Mouse (Mus musculus) neural tube, embryonic 12.5 days (tissue): ENCODE results near the gene Klhl15. TPM values are rescaled to one million over a fixed set of nuclear protein-coding genes. Genes with fewer than 3 reads are reported as not detected.
"Not testable (repeated sequence)": the region's sequence is repeated elsewhere in the genome, so short reads cannot be mapped to it uniquely, and the experiment has no call there.

Experiments used
- ATAC-seq: fragments of 200-750 bp; cut with Nextera tagmentation; 2 replicates; pipeline ENCODE4 v1.8.0; 2017; ENCODE audit warnings: low read depth, mild to moderate bottlenecking, moderate TSS enrichment, moderate library complexity; ENCODE audit not compliant: low FRiP score
- H3K27ac ChIP-seq: fragments of 300-500 bp; sonication (generic); 2 replicates; pipeline ENCODE4 v1.5.1; 2016
- H3K27me3 ChIP-seq: fragments of 300-500 bp; sonication (generic); replicated peaks from 2 replicates; pipeline ENCODE4 v1.6.1; 2016; ENCODE audit warnings: mild to moderate bottlenecking
- H3K36me3 ChIP-seq: fragments of 300-500 bp; sonication (generic); 2 replicates; pipeline ENCODE4 v1.6.1; 2016; ENCODE audit warnings: mild to moderate bottlenecking
- H3K4me1 ChIP-seq: fragments of 300-500 bp; sonication (generic); 2 replicates; pipeline ENCODE4 v1.6.1; 2016
- H3K4me2 ChIP-seq: fragments of 300-500 bp; sonication (generic); replicated peaks from 2 replicates; pipeline ENCODE4 v1.6.1; 2016; ENCODE audit warnings: mild to moderate bottlenecking
- H3K4me3 ChIP-seq: fragments of 300-500 bp; sonication (generic); 2 replicates; pipeline ENCODE4 v1.5.1; 2016
- H3K9ac ChIP-seq: fragments of 300-500 bp; sonication (generic); 2 replicates; pipeline ENCODE4 v1.6.1; 2016; ENCODE audit warnings: mild to moderate bottlenecking
- H3K9me3 ChIP-seq: fragments of 300-500 bp; sonication (generic); 2 replicates; pipeline ENCODE4 v1.6.1; 2016; ENCODE audit warnings: mild to moderate bottlenecking
- WGBS: fragments of 180-500 bp; shearing (Covaris S2); methylation state at CpG from one replicate; pipeline ENCODE4 v1.1.7; 2016; 5-methylcytosine and 5-hydroxymethylcytosine counted together
- polyA plus RNA-seq: library from polyadenylated mRNA; unstranded; fragments of >200 nt; fragmentation: Nextera tagmentation; extraction: Ambion mirVana; gene quantifications from 2 replicates; pipeline ENCODE4 v1.2.1, GENCODE M21; 2016

Gene Klhl15
- polyA plus RNA-seq, result 10.0 and 10.8 TPM in 2 replicates

- H3K4me1 ChIP-seq, result no peaks in the 10 kb centered on the region
- ATAC-seq, result peak; percentile 94
- peak within 1 kb of the TSS; percentile 66 for H3K9ac ChIP-seq
- peak within 1 kb of the TSS; percentile 53; the same call in 1 of the 2 replicates for H3K27ac ChIP-seq
- WGBS, result 10% methylated on average over 63 of the region's 70 CpGs
- no peaks in the 10 kb centered on the region for H3K36me3 ChIP-seq
- peaks cover 22% of the 10 kb centered on the region for H3K27me3 ChIP-seq
- no peaks in the 10 kb centered on the region for H3K9me3 ChIP-seq
- peak within 1 kb of the TSS; percentile 57 for H3K4me2 ChIP-seq
- H3K4me3 ChIP-seq, result peak within 1 kb of the TSS; percentile 56
Measured at GRCm38 (mm10) chrX:94234532-94235189, at the start of gene Klhl15. Klhl15 (plus strand) TSS chrX:94234599.

DNA sequence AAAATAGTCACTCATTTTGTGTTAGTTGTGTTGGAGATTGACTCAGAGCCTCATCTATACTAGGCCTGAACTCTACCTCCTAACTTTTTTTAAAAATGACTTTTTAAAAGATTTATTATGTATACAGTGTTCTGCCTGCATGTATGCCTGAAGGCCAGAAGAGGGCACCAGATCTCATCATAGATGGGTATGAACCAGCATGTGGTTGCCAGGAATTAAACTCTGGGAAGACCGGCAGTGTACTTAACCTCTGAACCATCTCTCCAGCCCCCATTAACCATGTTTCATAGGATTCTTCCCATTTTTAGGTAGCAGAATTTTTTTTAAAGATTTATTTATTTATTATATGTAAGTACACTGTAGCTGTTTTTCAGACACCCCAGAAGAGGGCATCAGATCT lies 49.2 kb upstream of the Klhl15 start:
- H3K36me3 ChIP-seq, result no peaks in the 10 kb centered on the region
- no peak overlapping the region for H3K4me3 ChIP-seq
- 65% methylated on average over 1 of the region's 1 CpGs for WGBS
- no peak for ATAC-seq
- no peak overlapping the region for H3K9ac ChIP-seq
- H3K4me1 ChIP-seq, result no peaks in the 10 kb centered on the region
- no peaks in the 10 kb centered on the region for H3K9me3 ChIP-seq
- H3K27me3 ChIP-seq, result no peaks in the 10 kb centered on the region; the same call in 1 of the 2 replicates
- no peak overlapping the region for H3K4me2 ChIP-seq
- H3K27ac ChIP-seq, result no peak overlapping the region

- not testable (repeated sequence) for H3K4me1 ChIP-seq, H3K9ac ChIP-seq, ATAC-seq, H3K27ac ChIP-seq, H3K27me3 ChIP-seq, H3K9me3 ChIP-seq, H3K4me2 ChIP-seq, H3K4me3 ChIP-seq
- peaks cover 39% of the 10 kb centered on the region for H3K36me3 ChIP-seq
- WGBS, result 66% methylated on average over 4 of the region's 4 CpGs
Measured at GRCm38 (mm10) chrX:94193901-94194300, 40.5 kb upstream of the Klhl15 start.

DNA sequence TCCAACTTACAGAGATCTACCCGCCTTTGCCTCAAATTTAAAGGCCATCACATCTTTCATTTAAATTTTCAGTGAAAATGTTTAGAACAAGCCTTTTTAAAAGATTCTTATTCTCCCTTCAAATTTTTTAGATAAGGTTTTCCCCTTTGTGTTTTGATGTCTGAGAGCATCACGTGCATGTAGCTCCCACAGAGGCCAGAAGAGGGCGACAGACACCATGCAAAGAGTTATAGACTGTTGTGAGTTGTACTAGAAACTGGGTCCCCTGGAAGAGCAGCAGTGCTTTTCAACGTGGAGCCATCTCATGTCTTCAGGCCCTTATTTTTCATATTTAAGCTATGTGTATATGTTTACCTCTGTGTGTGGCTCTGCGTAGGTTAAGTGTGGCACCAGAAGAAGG lies 36.6 kb upstream of the Klhl15 start:
- H3K4me3 ChIP-seq, result no peak overlapping the region
- H3K27me3 ChIP-seq, result no peaks in the 10 kb centered on the region
- 85% methylated on average over 5 of the region's 5 CpGs for WGBS
- H3K9me3 ChIP-seq, result no peaks in the 10 kb centered on the region
- H3K27ac ChIP-seq, result no peak overlapping the region
- ATAC-seq, result no peak
- H3K36me3 ChIP-seq, result peaks cover 63% of the 10 kb centered on the region
- H3K4me2 ChIP-seq, result no peak overlapping the region
- H3K4me1 ChIP-seq, result no peaks in the 10 kb centered on the region
- H3K9ac ChIP-seq, result no peak overlapping the region

- Histone ChIP-seq H3K27me3 (no peaks in the 10 kb centered on the region), H3K4me2 (peak overlapping the region; percentile 71), H3K27ac (no peak overlapping the region; the same call in 1 of the 2 replicates), H3K9ac (peak overlapping the region; percentile 75), H3K4me3 (peak overlapping the region; percentile 70), H3K4me1 (no peaks in the 10 kb centered on the region), H3K9me3 (no peaks in the 10 kb centered on the region), H3K36me3 (peaks cover 16% of the 10 kb centered on the region)
- no peak; the same call in 1 of the 2 replicates for ATAC-seq
- WGBS, result under 1% methylated on average over 12 of the region's 12 CpGs
Measured at GRCm38 (mm10) chrX:94212264-94212596, 22.2 kb upstream of the Klhl15 start.

- ATAC-seq, result peak; percentile 96
- H3K9ac ChIP-seq, result peak within 1 kb of the TSS; percentile 75
- H3K27me3 ChIP-seq, result no peaks in the 10 kb centered on the region
- H3K4me2 ChIP-seq, result peak within 1 kb of the TSS; percentile 71
- WGBS, result under 1% methylated on average over 52 of the region's 52 CpGs
- H3K4me3 ChIP-seq, result peak within 1 kb of the TSS; percentile 70
- H3K27ac ChIP-seq, result no peak within 1 kb of the TSS; the same call in 1 of the 2 replicates
- peaks cover 12% of the 10 kb centered on the region for H3K36me3 ChIP-seq
- H3K9me3 ChIP-seq, result no peaks in the 10 kb centered on the region
- H3K4me1 ChIP-seq, result no peaks in the 10 kb centered on the region
Measured at GRCm38 (mm10) chrX:94212597-94213321, 21.6 kb upstream of the Klhl15 start, which contains the start of gene Eif2s3x. Eif2s3x (minus strand) TSS chrX:94212862.

DNA sequence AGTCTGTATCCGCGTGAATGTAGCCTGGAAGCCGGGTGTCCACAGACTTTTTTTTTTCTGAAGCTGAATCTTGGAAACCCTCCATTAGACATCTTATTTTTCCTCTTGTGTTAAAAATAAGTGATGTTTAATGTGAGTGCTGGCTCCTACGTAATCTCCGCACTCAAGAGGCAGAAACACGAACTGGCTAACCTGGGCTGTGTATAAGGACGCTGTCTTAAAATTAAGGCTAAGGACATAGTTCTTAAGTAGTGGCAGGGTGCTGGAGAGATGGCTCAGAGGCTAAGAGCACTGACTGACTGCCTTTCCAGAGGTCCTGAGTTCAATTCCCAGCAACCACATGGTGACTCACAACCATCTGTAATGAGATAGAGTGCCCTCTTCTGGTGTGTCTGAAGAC lies 21.0 kb upstream of the Klhl15 start:
- Histone ChIP-seq H3K27ac (no peak overlapping the region), H3K9me3 (no peaks in the 10 kb centered on the region), H3K36me3 (peaks cover 6% of the 10 kb centered on the region; the same call in 1 of the 2 replicates), H3K4me2 (peak overlapping the region; percentile 43), H3K9ac (no peak overlapping the region; the same call in 1 of the 2 replicates), H3K4me3 (peak overlapping the region; percentile 70; the same call in 1 of the 2 replicates), H3K4me1 (no peaks in the 10 kb centered on the region), H3K27me3 (no peaks in the 10 kb centered on the region)
- WGBS, result 17% methylated on average over 7 of the region's 7 CpGs
- no peak for ATAC-seq

- Histone ChIP-seq H3K27me3 (peaks cover 22% of the 10 kb centered on the region), H3K4me1 (no peaks in the 10 kb centered on the region), H3K36me3 (no peaks in the 10 kb centered on the region), H3K4me2 (no peak overlapping the region; the same call in 1 of the 2 replicates), H3K4me3 (no peak overlapping the region), H3K9me3 (no peaks in the 10 kb centered on the region), H3K27ac (no peak overlapping the region), H3K9ac (no peak overlapping the region)
- WGBS, result 42% methylated on average over 5 of the region's 5 CpGs
- no peak for ATAC-seq
Measured at GRCm38 (mm10) chrX:94233432-94233831, 967 bp upstream of the Klhl15 start.

DNA sequence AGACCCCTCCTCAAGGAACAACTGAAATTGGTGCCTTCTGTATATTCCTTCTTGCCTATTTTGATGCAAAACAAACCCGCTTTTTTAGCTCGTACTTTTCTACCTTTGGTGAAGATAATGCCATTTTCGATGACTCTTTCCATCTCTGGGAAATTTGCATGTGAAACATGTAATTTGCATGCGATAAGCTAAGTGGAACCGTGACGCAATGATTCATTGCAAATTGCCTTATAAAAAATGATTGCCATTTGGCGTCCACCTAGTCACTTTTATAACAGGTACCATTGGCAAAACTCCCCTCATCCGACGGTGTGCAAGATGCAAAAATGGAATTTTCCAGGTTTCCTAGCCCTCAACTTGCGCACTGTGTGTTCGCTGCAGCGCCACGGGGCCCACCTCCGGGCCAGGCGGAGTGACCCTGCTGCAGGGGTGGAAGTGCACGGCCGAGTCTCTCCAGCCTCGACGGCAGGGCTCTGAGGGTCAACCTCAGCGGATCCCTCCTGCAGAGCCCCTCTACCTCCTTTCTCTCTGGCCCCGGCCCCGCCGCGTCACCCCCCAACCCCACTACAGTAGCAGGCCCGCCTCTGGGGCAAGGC lies 365 bp upstream of the Klhl15 start:
- 11% methylated on average over 25 of the region's 25 CpGs for WGBS
- Histone ChIP-seq H3K4me1 (no peaks in the 10 kb centered on the region), H3K27ac (peak overlapping the region; percentile 53; the same call in 1 of the 2 replicates), H3K9me3 (no peaks in the 10 kb centered on the region), H3K9ac (peak overlapping the region; percentile 66), H3K4me2 (peak overlapping the region; percentile 57), H3K27me3 (peaks cover 22% of the 10 kb centered on the region), H3K4me3 (peak overlapping the region; percentile 56), H3K36me3 (no peaks in the 10 kb centered on the region)
- ATAC-seq, result no peak

DNA sequence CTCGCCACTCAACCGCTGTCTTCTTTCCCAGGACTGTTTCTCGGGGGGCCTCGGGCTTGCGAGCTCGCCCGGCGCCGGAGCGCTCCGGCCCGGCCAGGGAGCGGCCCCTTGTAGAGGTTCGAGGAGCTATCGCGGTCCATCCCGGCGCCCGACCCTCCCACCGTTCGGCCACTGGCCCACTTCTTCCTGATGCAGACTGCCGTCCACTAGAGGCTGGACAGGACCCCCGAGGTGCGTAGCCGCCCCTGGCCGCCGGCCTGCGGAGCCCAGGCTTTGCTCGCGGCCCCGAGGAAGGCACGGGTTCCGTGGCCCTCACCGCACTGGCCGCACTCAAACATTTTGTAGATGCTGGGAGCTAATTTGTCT lies 774 bp downstream of the Klhl15 start:
- no peak for ATAC-seq
- H3K4me1 ChIP-seq, result no peaks in the 10 kb centered on the region
- peak overlapping the region; percentile 57 for H3K4me2 ChIP-seq
- H3K4me3 ChIP-seq, result peak overlapping the region; percentile 56
- peak overlapping the region; percentile 66 for H3K9ac ChIP-seq
- no peaks in the 10 kb centered on the region for H3K9me3 ChIP-seq
- peaks cover 22% of the 10 kb centered on the region for H3K27me3 ChIP-seq
- WGBS, result 16% methylated on average over 35 of the region's 35 CpGs
- H3K36me3 ChIP-seq, result no peaks in the 10 kb centered on the region
- H3K27ac ChIP-seq, result no peak overlapping the region

- Histone ChIP-seq H3K27ac (no peak overlapping the region), H3K9ac (peak overlapping the region; percentile 66; the same call in 1 of the 2 replicates), H3K9me3 (no peaks in the 10 kb centered on the region), H3K4me1 (no peaks in the 10 kb centered on the region), H3K4me2 (peak overlapping the region; percentile 57), H3K27me3 (peaks cover 19% of the 10 kb centered on the region), H3K36me3 (no peaks in the 10 kb centered on the region), H3K4me3 (peak overlapping the region; percentile 56)
- no peak for ATAC-seq
- 26% methylated on average over 12 of the region's 12 CpGs for WGBS
Measured at GRCm38 (mm10) chrX:94235601-94236000, 1.2 kb downstream of the Klhl15 start.

DNA sequence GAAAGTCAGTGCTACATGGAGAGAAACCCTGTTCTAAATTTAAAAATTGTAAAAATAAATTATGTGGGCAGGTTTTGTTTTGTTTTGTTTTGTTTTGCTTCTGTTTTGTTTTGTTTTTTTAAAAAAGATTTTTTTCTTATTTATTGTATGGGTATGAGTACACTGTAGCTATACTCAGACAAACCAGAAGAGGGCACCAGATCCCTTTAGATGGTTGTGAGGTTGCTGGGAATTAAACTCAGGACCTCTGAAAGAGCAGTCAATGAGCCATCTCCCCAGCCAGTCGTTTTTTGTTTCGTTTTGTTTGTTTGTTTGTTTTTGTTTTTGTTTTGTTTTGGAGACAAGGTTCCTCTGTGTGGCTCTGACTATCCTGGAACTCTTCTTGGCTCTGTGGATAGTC lies 54.5 kb downstream of the Klhl15 start:
- Histone ChIP-seq H3K9me3 (no peaks in the 10 kb centered on the region), H3K9ac (no peak overlapping the region)
- WGBS, result 13% methylated on average over 2 of the region's 2 CpGs

More for the DNA sequence above, 54.5 kb downstream of the Klhl15 start:
- Histone ChIP-seq H3K4me2 (no peak overlapping the region), H3K4me3 (no peak overlapping the region), H3K27ac (no peak overlapping the region), H3K36me3 (no peaks in the 10 kb centered on the region), H3K27me3 (peaks cover 5% of the 10 kb centered on the region; the same call in 1 of the 2 replicates), H3K4me1 (no peaks in the 10 kb centered on the region)
- no peak for ATAC-seq
